Mouse (Mus musculus): ENCODE results near the gene Eea1.

GRCm38 (mm10) chr10:95956629-95957028 is 16.2 kb downstream of the Eea1 start:
- TF ChIP-seq CTCF (conservative IDR thresholded peaks at IDR 0.05; ENCODE audit: low read length) (no peak), POU5F1 (IDR thresholded peaks at IDR 0.05; ENCODE audit: borderline replicate concordance, low read length) (no peak), NANOG (IDR thresholded peaks at IDR 0.05; ENCODE audit: borderline replicate concordance, low read length) (no peak)
